Mouse (Mus musculus) bone marrow, adult 2 months (tissue): Measurements from ENCODE around the gene Stk11ip. TPM values are rescaled to one million over a fixed set of nuclear protein-coding genes. Genes with fewer than 3 reads are reported as not detected.

Source experiments
- H3K27ac ChIP-seq: fragments of 200-500 bp; 2 replicates; pipeline ENCODE4 v1.5.1; 2012; ENCODE audit warnings: low read depth, mild to moderate bottlenecking, control low read depth, inconsistent platforms, low read length; ENCODE audit not compliant: control insufficient read depth, poor library complexity, insufficient read depth
- H3K4me1 ChIP-seq: fragments of 200-500 bp; 2 replicates; pipeline ENCODE4 v1.6.1; 2011; ENCODE audit warnings: low read length; ENCODE audit not compliant: control insufficient read depth, insufficient read depth
- H3K4me3 ChIP-seq: fragments of 200-500 bp; replicated peaks from 2 replicates; pipeline ENCODE3; 2011; ENCODE audit warnings: mild to moderate bottlenecking, low read depth, low read length, control low read depth; ENCODE audit not compliant: control insufficient read depth
- CTCF ChIP-seq: fragments of 200-500 bp; IDR thresholded peaks from 2 replicates; pipeline ENCODE4 v1.5.1; 2011; ENCODE audit warnings: low read length, control low read depth; ENCODE audit not compliant: control insufficient read depth, insufficient read depth
- POLR2A ChIP-seq: fragments of 200-500 bp; IDR thresholded peaks from 2 replicates; pipeline ENCODE4 v1.6.1; 2011; ENCODE audit warnings: low read depth, mild to moderate bottlenecking, control low read depth, low read length, borderline replicate concordance; ENCODE audit not compliant: control insufficient read depth
- WGBS: fragments of 180-500 bp; shearing (Covaris S2); methylation state at CpG from one replicate; pipeline ENCODE4 v1.1.7; 2018; 5-methylcytosine and 5-hydroxymethylcytosine counted together
- polyA plus RNA-seq: library from polyadenylated mRNA; stranded (reverse); fragments of >200 nt; gene quantifications from 2 replicates; pipeline ENCODE4 v1.2.4, GENCODE M21; 2011; ENCODE audit warnings: low replicate concordance; ENCODE audit not compliant: missing spikeins, insufficient read depth, insufficient read length

The Stk11ip gene
- polyA plus RNA-seq, 1 experiment: 27.1 TPM

DNA sequence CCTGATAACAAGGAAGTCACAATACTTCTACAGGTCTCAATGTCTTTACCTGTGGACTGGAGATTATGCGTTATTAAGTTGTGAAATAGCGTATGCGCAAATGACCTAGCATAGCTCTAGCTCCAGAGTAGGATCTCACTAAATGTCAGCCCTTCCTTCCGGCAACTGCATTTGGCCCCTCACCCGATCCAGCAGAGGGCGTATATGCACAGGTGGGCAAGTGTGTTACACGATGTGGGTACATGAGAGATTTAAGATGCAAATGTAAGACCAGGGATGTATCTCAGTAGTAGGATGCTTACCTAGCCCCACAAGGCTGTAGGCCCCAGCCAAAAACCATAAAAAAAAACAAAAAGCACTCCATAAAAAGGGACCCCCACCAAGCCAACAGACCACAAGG lies 21.9 kb upstream of the Stk11ip start:
- Histone ChIP-seq H3K4me3 (no peak overlapping the region), H3K27ac (no peak overlapping the region), H3K4me1 (no peaks in the 10 kb centered on the region)
- WGBS: 75% methylated on average over 7 of the region's 7 CpGs
- no peak for TF ChIP-seq POLR2A
- TF ChIP-seq CTCF: no peak

DNA sequence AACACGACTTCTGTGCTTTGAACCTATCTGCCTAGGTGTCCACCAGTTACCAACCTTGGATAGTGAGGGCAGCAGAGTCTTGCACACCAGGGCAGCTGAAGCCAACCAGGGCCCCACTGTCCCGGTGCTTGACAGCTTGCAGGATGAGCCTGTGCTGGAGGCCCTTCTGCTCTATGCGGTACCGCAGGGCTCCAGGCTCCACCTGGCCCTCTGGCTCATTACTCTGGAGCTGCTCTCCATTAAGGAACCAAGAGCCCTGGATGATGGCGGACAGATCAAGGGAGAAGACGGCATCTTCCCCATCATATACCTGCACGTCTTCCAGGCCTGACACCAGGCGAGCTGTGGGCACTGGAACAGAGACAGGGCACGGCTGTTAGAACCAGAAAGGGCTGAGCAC lies 19.4 kb upstream of the Stk11ip start:
- H3K4me3 ChIP-seq: no peak overlapping the region
- no peak overlapping the region for H3K27ac ChIP-seq
- H3K4me1 ChIP-seq: no peaks in the 10 kb centered on the region
- TF ChIP-seq POLR2A: no peak
- no peak for TF ChIP-seq CTCF
- 82% methylated on average over 9 of the region's 9 CpGs for WGBS

DNA sequence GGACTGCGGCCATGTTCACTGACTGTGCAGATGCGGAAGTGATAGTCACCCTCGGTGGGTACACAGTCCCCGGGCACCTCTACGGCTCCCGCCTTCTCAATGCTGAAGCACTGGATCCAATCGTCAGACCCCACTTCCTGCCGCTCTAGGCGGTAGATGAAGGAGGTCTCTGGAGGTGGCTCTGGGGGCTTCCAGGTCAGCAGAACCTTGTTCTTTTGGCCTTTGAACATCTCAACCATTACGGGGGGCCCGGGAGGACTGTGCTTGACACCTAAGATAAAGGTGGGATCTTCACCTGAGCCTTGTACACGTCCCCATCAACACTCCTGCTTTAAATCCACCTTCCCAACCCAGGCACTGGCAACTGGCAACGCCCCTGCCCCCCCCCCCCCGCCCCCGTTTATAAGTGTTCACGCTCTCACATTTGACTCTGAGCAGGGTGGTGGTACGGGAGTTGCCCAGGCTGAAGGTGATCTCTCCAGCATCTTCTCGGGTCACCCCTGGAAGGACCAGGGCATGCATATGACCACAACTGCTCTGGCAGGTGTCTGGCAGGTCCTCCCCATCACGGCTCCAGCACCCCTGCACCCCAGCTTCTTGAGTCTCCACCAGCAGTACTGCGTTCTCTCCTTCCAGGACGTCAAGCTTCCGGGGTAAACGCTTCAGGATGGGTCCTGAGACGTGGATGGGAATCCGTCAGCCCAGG lies 18.2 kb upstream of the Stk11ip start:
- H3K4me3 ChIP-seq: no peak overlapping the region
- no peak overlapping the region for H3K27ac ChIP-seq
- no peaks in the 10 kb centered on the region for H3K4me1 ChIP-seq
- TF ChIP-seq POLR2A: no peak
- TF ChIP-seq CTCF: no peak
- WGBS: 90% methylated on average over 25 of the region's 25 CpGs

DNA sequence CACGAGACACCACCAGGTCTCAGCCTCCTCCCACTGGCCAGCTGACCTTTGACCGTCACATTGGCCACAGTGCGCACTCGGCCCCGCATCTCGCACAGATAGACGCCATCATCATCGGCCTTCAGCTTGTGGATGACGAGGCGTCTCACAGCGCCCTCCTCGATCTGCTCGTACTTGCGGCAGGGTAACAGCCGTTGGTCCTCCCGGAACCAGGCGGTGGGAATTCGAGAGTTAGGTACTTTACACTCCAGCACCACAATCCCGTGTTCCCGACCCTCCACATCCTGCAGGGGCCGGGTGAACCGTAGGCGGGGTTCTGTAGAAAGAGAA lies 17.7 kb upstream of the Stk11ip start:
- Histone ChIP-seq H3K4me1 (no peaks in the 10 kb centered on the region), H3K27ac (no peak overlapping the region)

DNA sequence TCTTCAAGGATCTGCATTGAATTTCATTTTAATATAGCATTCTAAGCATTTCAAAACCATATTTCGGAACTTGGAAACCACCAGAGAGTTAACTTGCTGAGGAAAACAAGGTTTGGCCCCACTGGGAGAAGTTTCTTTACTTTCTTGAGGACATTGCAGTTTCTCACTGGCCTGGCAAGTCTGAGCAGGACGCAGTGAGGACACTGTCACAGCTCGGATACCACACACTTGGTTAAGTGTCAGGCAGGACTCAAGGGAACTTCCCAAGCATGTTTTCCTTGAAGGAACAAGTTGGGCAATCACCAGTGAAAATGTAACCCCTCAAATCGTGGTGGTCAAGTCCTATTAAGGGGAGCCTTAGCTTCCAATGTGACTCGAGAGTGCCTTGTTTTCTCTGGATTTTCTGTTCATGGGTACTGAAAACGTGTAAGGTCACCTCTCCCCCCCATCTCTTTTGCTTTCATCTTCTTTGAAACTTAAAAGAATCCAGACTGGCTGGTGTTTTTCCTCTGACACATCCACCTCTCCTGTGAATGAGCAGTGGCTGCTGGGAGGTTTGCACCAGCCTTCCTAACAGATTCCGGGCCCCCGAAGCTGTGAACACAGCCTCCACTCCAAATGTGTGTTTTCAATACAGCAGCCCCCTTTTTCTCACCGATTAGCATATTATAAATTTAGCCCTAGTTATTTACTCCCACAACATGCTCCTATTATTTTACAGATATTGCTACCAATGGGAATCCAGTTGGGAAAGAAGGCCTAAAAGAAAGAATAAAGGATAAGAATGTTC lies 16.9 kb upstream of the Stk11ip start:
- no peak overlapping the region for H3K27ac ChIP-seq
- WGBS: 75% methylated on average over 9 of the region's 9 CpGs
- H3K4me1 ChIP-seq: no peaks in the 10 kb centered on the region
- TF ChIP-seq POLR2A (no peak), CTCF (no peak)
- H3K4me3 ChIP-seq: no peak overlapping the region

More for the DNA sequence above, 17.7 kb upstream of the Stk11ip start:
- 86% methylated on average over 23 of the region's 23 CpGs for WGBS
- TF ChIP-seq CTCF (no peak), POLR2A (no peak)
- H3K4me3 ChIP-seq: no peak overlapping the region

DNA sequence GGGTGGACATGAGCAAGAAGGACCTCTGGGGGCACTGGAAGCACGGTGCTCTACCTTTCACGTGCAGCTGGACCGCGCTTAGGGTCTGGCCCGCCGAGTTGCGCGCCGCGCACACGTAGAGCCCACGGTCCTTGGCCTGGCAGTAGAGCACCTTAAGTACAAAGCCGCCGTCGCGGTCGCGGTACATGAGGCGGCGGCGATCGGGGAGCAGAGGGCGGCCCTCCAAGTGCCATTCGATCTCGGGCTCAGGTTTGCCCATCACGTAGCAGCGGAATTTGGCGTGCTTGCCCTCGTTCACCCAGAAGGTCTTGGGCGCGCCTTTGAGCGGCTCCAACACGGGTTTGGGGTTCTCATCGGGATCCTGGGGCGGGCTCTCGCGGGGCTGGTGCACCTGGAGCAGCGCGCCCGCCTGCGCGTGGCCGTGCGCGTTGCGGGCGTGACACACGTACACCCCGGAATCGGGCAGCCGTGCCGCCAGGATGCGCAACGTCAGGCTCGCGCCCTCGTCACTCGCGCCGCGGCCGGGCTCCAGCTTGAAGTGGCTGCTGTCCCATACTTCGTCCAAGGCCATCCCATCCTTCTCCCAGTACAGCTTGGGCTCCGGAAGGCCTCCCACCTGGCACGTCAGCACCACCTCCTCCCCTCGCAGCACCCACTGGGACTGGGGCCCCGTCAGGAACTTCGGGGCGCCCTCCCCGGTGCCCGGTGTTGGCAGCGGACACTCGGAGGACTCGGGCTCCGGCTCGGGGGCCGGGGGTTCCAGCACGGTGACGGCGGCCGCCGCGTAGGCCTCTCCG lies 16.0 kb upstream of the Stk11ip start:
- Histone ChIP-seq H3K4me3 (no peak overlapping the region), H3K27ac (no peak overlapping the region; the same call in 1 of the 2 replicates), H3K4me1 (no peaks in the 10 kb centered on the region)
- WGBS: 1% methylated on average over 84 of the region's 84 CpGs
- TF ChIP-seq POLR2A (no peak), CTCF (no peak)

DNA sequence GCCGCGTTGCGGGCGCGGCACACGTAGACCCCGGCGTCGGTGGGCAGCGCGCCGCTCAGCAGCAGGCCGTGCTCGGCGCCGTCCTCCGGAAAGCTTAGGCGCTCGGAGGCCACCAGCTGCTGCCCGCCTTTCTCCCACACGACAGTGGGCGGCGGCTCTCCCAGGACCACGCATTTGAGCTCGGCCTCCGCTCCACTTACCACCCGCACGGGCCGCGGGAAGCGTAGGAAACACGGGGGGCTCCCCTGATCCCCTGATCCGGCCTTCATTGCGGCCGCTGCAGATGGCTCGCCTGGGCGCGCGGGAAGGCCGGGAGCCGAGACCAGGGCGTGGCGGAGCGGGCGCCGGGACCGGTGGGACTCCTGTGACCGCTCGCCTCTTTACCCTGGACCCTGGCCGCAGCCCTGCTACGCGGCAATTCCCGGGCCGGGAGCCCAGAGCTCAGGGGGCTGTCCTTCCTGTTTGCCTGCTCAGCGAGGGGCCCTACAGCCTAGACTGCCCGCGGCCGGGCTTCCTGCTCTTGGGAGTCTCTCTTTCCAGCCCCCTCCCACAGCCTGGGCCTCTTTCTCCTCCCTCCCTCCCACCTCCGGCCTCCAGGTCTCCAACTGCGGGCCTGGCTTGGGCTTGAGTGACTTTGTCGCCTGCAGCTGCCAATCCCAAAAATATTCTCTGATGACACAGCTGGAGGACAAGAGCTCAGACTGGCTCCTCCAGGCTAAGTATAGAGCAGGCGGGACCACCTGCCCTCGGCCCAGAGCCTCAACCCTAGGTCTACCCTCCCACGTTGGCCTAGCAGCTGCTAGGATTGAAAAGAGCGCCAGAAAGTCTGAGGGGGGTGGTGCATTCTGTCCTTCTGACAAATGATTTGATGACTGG lies 15.1 kb upstream of the Stk11ip start, which contains the start of gene Obsl1:
TSS of gene Obsl1 (minus strand) at position 497 of the 876 bp plus-strand sequence.
- TF ChIP-seq CTCF (no peak), POLR2A (no peak)
- 3% methylated on average over 65 of the region's 65 CpGs for WGBS
- Histone ChIP-seq H3K4me3 (no peak within 1 kb of the TSS), H3K4me1 (no peaks in the 10 kb centered on the region), H3K27ac (no peak within 1 kb of the TSS; the same call in 1 of the 2 replicates)
